Mouse (Mus musculus) CH12.LX (cell line): ENCODE data around the gene 1600014C10Rik. TPM values are rescaled to one million over a fixed set of nuclear protein-coding genes. Genes with fewer than 3 reads are reported as not detected.

Source experiments
- DNase-seq: peaks from one replicate; pipeline ENCODE4 v3.0.0-alpha.2; 2013; ENCODE audit errors: extremely low read depth
- H3K27ac ChIP-seq: 2 replicates; pipeline ENCODE4 v1.5.1; 2012; ENCODE audit warnings: low read depth, mild to moderate bottlenecking, control low read depth, moderate library complexity; ENCODE audit not compliant: insufficient read depth
- H3K27me3 ChIP-seq: replicated peaks from 2 replicates; pipeline ENCODE3; 2012; ENCODE audit warnings: inconsistent platforms
- H3K36me3 ChIP-seq, 2 experiments: replicated peaks in 1 of 2; 2 replicates each; pipeline versions ENCODE3 to v1.6.1; 2012; ENCODE audit warnings: inconsistent platforms in 1 of 2, low read length in 1 of 2, mild to moderate bottlenecking in 1 of 2, mixed read lengths in 1 of 2, moderate library complexity in 1 of 2; ENCODE audit not compliant: control insufficient read depth in 1 of 2, insufficient read depth in 1 of 2
- H3K4me1 ChIP-seq, 2 experiments: 2 replicates each; pipeline ENCODE4 v1.6.1; 2012; ENCODE audit warnings: inconsistent platforms in 1 of 2, moderate library complexity in 1 of 2; ENCODE audit not compliant: insufficient read depth in 2 of 2, control insufficient read depth in 1 of 2
- H3K4me2 ChIP-seq: 2 replicates; pipeline ENCODE4 v1.6.1; 2012; ENCODE audit warnings: low read depth, mild to moderate bottlenecking, control low read depth; ENCODE audit not compliant: poor library complexity, insufficient read depth, severe bottlenecking
- H3K4me3 ChIP-seq, 3 experiments: fragments of 150-350 bp in 1 of 3; sonication (generic) in 1 of 3; replicated peaks in 1 of 3; 2 replicates each; pipeline versions ENCODE3 to v1.5.1; 2011 to 2012; ENCODE audit warnings: low read depth in 2 of 3, low read length in 2 of 3, mild to moderate bottlenecking in 2 of 3, moderate library complexity in 2 of 3, control low read depth in 1 of 3, improper control_type of control experiment in 1 of 3, inconsistent platforms in 1 of 3, mixed read lengths in 1 of 3; ENCODE audit not compliant: poor library complexity in 1 of 3
- H3K79me2 ChIP-seq: replicated peaks from 2 replicates; pipeline ENCODE4 v1.6.1; 2012; ENCODE audit warnings: mild to moderate bottlenecking, moderate library complexity; ENCODE audit not compliant: control insufficient read depth, poor library complexity, insufficient read depth, severe bottlenecking; ENCODE audit errors: extremely low read depth
- H3K9ac ChIP-seq: 2 replicates; pipeline ENCODE4 v1.6.1; 2012; ENCODE audit warnings: low read depth, mild to moderate bottlenecking, control low read depth, moderate library complexity; ENCODE audit not compliant: insufficient read depth
- H3K9me3 ChIP-seq: replicated peaks from 2 replicates; pipeline ENCODE3; 2012; ENCODE audit warnings: low read length, inconsistent platforms, mixed read lengths
- BHLHE40 ChIP-seq: IDR thresholded peaks from 2 replicates; pipeline ENCODE4 v1.6.1; 2011; ENCODE audit warnings: mild to moderate bottlenecking, low read depth, low read length, improper control_type of control experiment
- CHD2 ChIP-seq: IDR thresholded peaks from 2 replicates; pipeline ENCODE4 v1.6.1; 2011; ENCODE audit warnings: low read length, improper control_type of control experiment
- ELF1 ChIP-seq: IDR thresholded peaks from 2 replicates; pipeline ENCODE4 v1.6.1; 2014; ENCODE audit warnings: low read depth, mild to moderate bottlenecking, inconsistent platforms, low read length, improper control_type of control experiment
- EP300 ChIP-seq: IDR thresholded peaks from 2 replicates; pipeline ENCODE4 v1.6.1; 2011; ENCODE audit warnings: low read length, improper control_type of control experiment
- ETS1 ChIP-seq: conservative IDR thresholded peaks from 2 replicates; pipeline ENCODE4 v1.6.1; 2012; ENCODE audit warnings: low read depth, mild to moderate bottlenecking, inconsistent platforms, low read length, improper control_type of control experiment, moderate library complexity
- GABPA ChIP-seq: IDR thresholded peaks from 2 replicates; pipeline ENCODE4 v1.6.1; 2012; ENCODE audit warnings: low read depth, low read length, improper control_type of control experiment, inconsistent platforms; ENCODE audit not compliant: insufficient replicate concordance
- HCFC1 ChIP-seq: IDR thresholded peaks from 2 replicates; pipeline ENCODE4 v1.6.1; 2012; ENCODE audit warnings: low read depth, mild to moderate bottlenecking, inconsistent platforms, low read length, improper control_type of control experiment
- JUND ChIP-seq: conservative IDR thresholded peaks from 2 replicates; pipeline ENCODE4 v1.6.1; 2011; ENCODE audit warnings: low read depth, low read length, improper control_type of control experiment
- KAT2A ChIP-seq: IDR thresholded peaks from 2 replicates; pipeline ENCODE4 v1.6.1; 2012; ENCODE audit warnings: low read length, improper control_type of control experiment, inconsistent platforms; ENCODE audit not compliant: insufficient replicate concordance
- MAZ ChIP-seq: IDR thresholded peaks from 2 replicates; pipeline ENCODE4 v1.6.1; 2012; ENCODE audit warnings: low read depth, mild to moderate bottlenecking, inconsistent platforms, low read length, improper control_type of control experiment, moderate library complexity
- MEF2A ChIP-seq: IDR thresholded peaks from 2 replicates; pipeline ENCODE4 v1.6.1; 2014; ENCODE audit warnings: low read depth, mild to moderate bottlenecking, inconsistent platforms, low read length, improper control_type of control experiment, borderline replicate concordance
- MYC ChIP-seq: IDR thresholded peaks from 2 replicates; pipeline ENCODE4 v1.6.1; 2011; ENCODE audit warnings: low read depth, mild to moderate bottlenecking, improper control_type of control experiment, low read length
- NRF1 ChIP-seq: IDR thresholded peaks from 2 replicates; pipeline ENCODE4 v1.6.1; 2014; ENCODE audit warnings: low read depth, mild to moderate bottlenecking, inconsistent platforms, low read length, improper control_type of control experiment, moderate library complexity
- PAX5 ChIP-seq: IDR thresholded peaks from 2 replicates; pipeline ENCODE4 v1.6.1; 2012; ENCODE audit warnings: low read length, inconsistent platforms, mixed read lengths
- POLR2AphosphoS2 ChIP-seq: IDR thresholded peaks from 2 replicates; pipeline ENCODE4 v1.6.1; 2011; ENCODE audit warnings: low read depth, low read length, improper control_type of control experiment
- RAD21 ChIP-seq: IDR thresholded peaks from 2 replicates; pipeline ENCODE4 v1.6.1; 2011; ENCODE audit warnings: low read depth, mild to moderate bottlenecking, low read length, improper control_type of control experiment, moderate library complexity
- RCOR1 ChIP-seq: conservative IDR thresholded peaks from 2 replicates; pipeline ENCODE4 v1.6.1; 2012; ENCODE audit warnings: low read depth, mild to moderate bottlenecking, inconsistent platforms, low read length, improper control_type of control experiment
- SIN3A ChIP-seq: IDR thresholded peaks from 2 replicates; pipeline ENCODE4 v1.6.1; 2012; ENCODE audit warnings: low read length, improper control_type of control experiment, inconsistent platforms
- SMC3 ChIP-seq: IDR thresholded peaks from 2 replicates; pipeline ENCODE4 v1.6.1; 2011; ENCODE audit warnings: low read depth, low read length, improper control_type of control experiment
- TCF12 ChIP-seq: IDR thresholded peaks from 2 replicates; pipeline ENCODE4 v1.6.1; 2014; ENCODE audit warnings: low read depth, mild to moderate bottlenecking, inconsistent platforms, low read length, improper control_type of control experiment
- UBTF ChIP-seq: IDR thresholded peaks from 2 replicates; pipeline ENCODE4 v1.6.1; 2012; ENCODE audit warnings: low read depth, mild to moderate bottlenecking, inconsistent platforms, low read length, improper control_type of control experiment, moderate library complexity
- USF1 ChIP-seq: IDR thresholded peaks from 2 replicates; pipeline ENCODE4 v1.6.1; 2014; ENCODE audit warnings: low read depth, mild to moderate bottlenecking, inconsistent platforms, low read length, improper control_type of control experiment
- ZC3H11A ChIP-seq: IDR thresholded peaks from 2 replicates; pipeline ENCODE4 v1.6.1; 2012; ENCODE audit warnings: low read depth, mild to moderate bottlenecking, inconsistent platforms, low read length, improper control_type of control experiment
- ZKSCAN1 ChIP-seq: IDR thresholded peaks from 2 replicates; pipeline ENCODE4 v1.6.1; 2012; ENCODE audit warnings: low read depth, inconsistent platforms, low read length, improper control_type of control experiment, borderline replicate concordance
- ZMIZ1 ChIP-seq: IDR thresholded peaks from 2 replicates; pipeline ENCODE4 v1.6.1; 2012; ENCODE audit warnings: low read depth, mild to moderate bottlenecking, inconsistent platforms, low read length, improper control_type of control experiment
- dilution Hi-C: fragments of 300-500 bp; cut with MboI; formaldehyde crosslinking; loops from 2 replicates; pipeline ENCODE4 v1.14.3; 2020; ENCODE audit warnings: low sequenced_read_pairs; ENCODE audit not compliant: extremely low pct_unique_long_range_greater_than_20kb, extremely low pct_ligation_motif_present
- in situ Hi-C: fragments of 300-500 bp; cut with MboI; formaldehyde crosslinking; loops from 3 replicates; pipeline ENCODE4 v1.14.3; 2019; ENCODE audit warnings: low sequenced_read_pairs, low pct_ligation_motif_present, low pct_unique_long_range_greater_than_20kb, mixed read lengths
- polyA plus RNA-seq: library from polyadenylated mRNA; unstranded; fragments of >175 nt; gene quantifications from 2 replicates; pipeline ENCODE4 v1.2.1, GENCODE M21; 2012; ENCODE audit warnings: low read depth; ENCODE audit not compliant: insufficient read length
- total RNA-seq, 2 experiments: library from RNA; depleted of rRNA; stranded (reverse); fragments of 300-350 nt in 1 of 2; fragments of >200 nt in 1 of 2; gene quantifications; 2 replicates each; pipeline ENCODE4 v1.2.3; 2012 to 2014

Gene 1600014C10Rik
- total and polyA plus RNA-seq, 3 experiments: 7.4 to 10.6 (median 10.3) TPM

GRCm38 (mm10) chr7:38187796-38188195, 4.8 kb downstream of the 1600014C10Rik start:
- Histone ChIP-seq H3K36me3 (peaks cover 3 to 41% of the 10 kb centered on the region in 2 experiments), H3K27ac (no peak overlapping the region), H3K79me2 (no peaks in the 10 kb centered on the region), H3K27me3 (no peaks in the 10 kb centered on the region), H3K9me3 (peaks cover 2% of the 10 kb centered on the region), H3K4me1 (peaks cover 4 to 20% of the 10 kb centered on the region in 2 experiments; a peak in 3 of 4 replicates), H3K9ac (no peak overlapping the region), H3K4me3 (no peak overlapping the region), H3K4me2 (no peak overlapping the region)
- TF ChIP-seq UBTF (no peak), EP300 (no peak), KAT2A (no peak), PAX5 (no peak), SMC3 (no peak), JUND (no peak), ZKSCAN1 (no peak), ETS1 (no peak), RAD21 (no peak), USF1 (no peak), CHD2 (no peak), ELF1 (no peak), ZC3H11A (no peak), HCFC1 (no peak), SIN3A (no peak), GABPA (no peak), POLR2AphosphoS2 (no peak), ZMIZ1 (no peak), MYC (no peak), MEF2A (no peak)
- in situ Hi-C loops: no loop called here
- dilution Hi-C loops: no loop called here
- no peak for DNase-seq

GRCm38 (mm10) chr7:38188281-38189075, 5.5 kb downstream of the 1600014C10Rik start:
- dilution Hi-C loops: no loop called here
- no peak overlapping the region for H3K4me2 ChIP-seq
- H3K79me2 ChIP-seq: no peaks in the 10 kb centered on the region
- H3K9ac ChIP-seq: no peak overlapping the region
- H3K4me1 ChIP-seq: peaks cover 4 to 23% of the 10 kb centered on the region in 2 experiments; a peak in 3 of 4 replicates
- H3K4me3 ChIP-seq: no peak overlapping the region
- no peak overlapping the region for H3K27ac ChIP-seq
- in situ Hi-C loops: no loop called here
- H3K9me3 ChIP-seq: peaks cover 2% of the 10 kb centered on the region
- H3K36me3 ChIP-seq: peaks cover 3 to 43% of the 10 kb centered on the region in 2 experiments
- no peak for DNase-seq
- TF ChIP-seq NRF1 (no peak), BHLHE40 (no peak), JUND (no peak), TCF12 (no peak), ZMIZ1 (no peak), ZC3H11A (no peak), UBTF (no peak), MEF2A (no peak), USF1 (no peak), MAZ (no peak), PAX5 (no peak), RCOR1 (no peak)
- TF ChIP-seq, all 38 proteins: peak for 0
- no peaks in the 10 kb centered on the region for H3K27me3 ChIP-seq
